Comparison of ENCODE assay signal across 29 mouse cellular contexts in the genomic region with DNA sequence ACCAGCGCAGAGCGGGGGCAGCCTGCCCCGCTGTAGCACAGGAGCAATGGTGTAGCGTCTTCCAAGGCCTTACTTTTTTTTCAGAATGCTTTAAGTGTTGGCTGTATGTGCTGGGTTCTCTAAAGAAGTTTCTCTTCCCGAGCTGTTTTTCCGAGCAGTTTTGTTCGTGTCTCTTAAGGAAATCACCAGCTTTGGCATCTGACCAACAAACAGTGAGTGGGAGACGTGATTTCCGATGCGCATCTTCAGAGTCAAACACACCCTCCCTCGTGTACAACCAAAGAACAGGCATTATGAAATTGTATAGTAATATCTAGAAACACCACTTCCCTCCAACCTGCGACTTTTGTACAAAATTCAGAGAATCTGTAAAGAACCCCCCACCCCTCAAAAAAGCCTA. TPM values are rescaled to one million over a fixed set of nuclear protein-coding genes. Genes with fewer than 3 reads are reported as not detected.
DNase-seq lines count a peak whose midpoint lies in the region; ATAC-seq and TF ChIP-seq lines count a peak whose summit lies in the region.
"Had no signal": no experiment of that assay in that cellular context is flagged by ENCODE, and none has a peak within 500 bp of the region (broad histone marks: within the 10 kb centered on the region; RNA-seq: fewer than 3 reads in every experiment).

No protein-coding gene starts in this region.

- TF ChIP-seq POLR2A in kidney, adult 2 months (IDR thresholded peaks at IDR 0.05; ENCODE audit: low read depth, low read length) = no peak

- DNase-seq in brain, adult 2 months (ENCODE audit: low read depth, low spot score) = peak; percentile 74
- peak; percentile 25 for DNase-seq in forebrain, postnatal 0 days
- no peak for DNase-seq in kidney, adult 2 months
- DNase-seq: adrenal gland, postnatal 36 days; cerebellum, adult 8-10 months; cerebellum, postnatal 25 days; gastrocnemius, postnatal 36 days; heart, adult 2 months; heart, postnatal 4 days; kidney, adult 8-10 months; kidney, postnatal 4 days; lung, postnatal 36 days; thymus, postnatal 4 days had no signal

- H3K36me3 ChIP-seq in hindbrain, embryonic 12.5 days = peaks cover 23% of the 10 kb centered on the region
- H3K36me3 ChIP-seq in hindbrain, embryonic 13.5 days = peaks cover 30% of the 10 kb centered on the region
- H3K36me3 ChIP-seq in midbrain, embryonic 13.5 days = peaks cover 25% of the 10 kb centered on the region
- peaks cover 6% of the 10 kb centered on the region; the same call in 1 of the 2 replicates for H3K36me3 ChIP-seq in midbrain, embryonic 16.5 days (ENCODE audit: control insufficient read depth, insufficient read depth, low read length)
- peaks cover 24% of the 10 kb centered on the region for H3K36me3 ChIP-seq in forebrain, postnatal 0 days (ENCODE audit: insufficient read depth)
- H3K36me3 ChIP-seq in kidney, adult 2 months (ENCODE audit: control insufficient read depth, insufficient read depth, low read length) = no peaks in the 10 kb centered on the region

- 0 out of 2 replicates have a peak, but pooled peaks cover 2% of the 10 kb centered on the region for H3K4me1 ChIP-seq in hindbrain, embryonic 12.5 days
- H3K4me1 ChIP-seq in hindbrain, embryonic 13.5 days (replicated peaks) = no peaks in the 10 kb centered on the region
- H3K4me1 ChIP-seq in midbrain, embryonic 13.5 days (replicated peaks) = no peaks in the 10 kb centered on the region
- no peaks in the 10 kb centered on the region for H3K4me1 ChIP-seq in midbrain, embryonic 16.5 days (ENCODE audit: control insufficient read depth, insufficient read depth, low read length)
- H3K4me1 ChIP-seq in forebrain, postnatal 0 days (ENCODE audit: insufficient read depth) = no peaks in the 10 kb centered on the region
- no peaks in the 10 kb centered on the region for H3K4me1 ChIP-seq in kidney, adult 2 months (ENCODE audit: control insufficient read depth, insufficient read depth, low read length)
- H3K4me1 ChIP-seq: embryonic facial prominence, embryonic 10.5 days; embryonic facial prominence, embryonic 15.5 days; heart, embryonic 12.5 days; intestine, embryonic 15.5 days; liver, embryonic 15.5 days; lung, embryonic 15.5 days; neural tube, embryonic 13.5 days had no signal

- H3K4me2 ChIP-seq in hindbrain, embryonic 12.5 days (replicated peaks) = no peak overlapping the region
- no peak overlapping the region for H3K4me2 ChIP-seq in hindbrain, embryonic 13.5 days
- H3K4me2 ChIP-seq in midbrain, embryonic 13.5 days (replicated peaks) = no peak overlapping the region
- H3K4me2 ChIP-seq in midbrain, embryonic 16.5 days (ENCODE audit: low read length) = no peak overlapping the region
- no peak overlapping the region for H3K4me2 ChIP-seq in forebrain, postnatal 0 days (ENCODE audit: low read depth)
- H3K4me2 ChIP-seq: embryonic facial prominence, embryonic 15.5 days; heart, embryonic 12.5 days; intestine, embryonic 15.5 days; limb, embryonic 12.5 days; liver, embryonic 15.5 days; lung, embryonic 15.5 days; midbrain, embryonic 11.5 days; neural tube, embryonic 13.5 days had no signal

- no peaks in the 10 kb centered on the region for H3K27me3 ChIP-seq in hindbrain, embryonic 12.5 days
- H3K27me3 ChIP-seq in hindbrain, embryonic 13.5 days = no peaks in the 10 kb centered on the region
- H3K27me3 ChIP-seq in midbrain, embryonic 13.5 days = no peaks in the 10 kb centered on the region
- H3K27me3 ChIP-seq in midbrain, embryonic 16.5 days (ENCODE audit: control insufficient read depth, insufficient read depth, low read depth, low read length) = no peaks in the 10 kb centered on the region
- H3K27me3 ChIP-seq in forebrain, postnatal 0 days (ENCODE audit: insufficient read depth, low read length) = no peaks in the 10 kb centered on the region
- no peaks in the 10 kb centered on the region for H3K27me3 ChIP-seq in kidney, adult 2 months (replicated peaks; ENCODE audit: control insufficient read depth, insufficient read depth, low read length)
- H3K27me3 ChIP-seq: embryonic facial prominence, embryonic 15.5 days; heart, embryonic 12.5 days; intestine, embryonic 15.5 days; limb, embryonic 12.5 days; liver, embryonic 15.5 days; lung, embryonic 15.5 days; neural tube, embryonic 13.5 days had no signal

- no peak overlapping the region for H3K4me3 ChIP-seq in hindbrain, embryonic 12.5 days
- no peak overlapping the region for H3K4me3 ChIP-seq in hindbrain, embryonic 13.5 days
- H3K4me3 ChIP-seq in midbrain, embryonic 13.5 days (replicated peaks) = no peak overlapping the region
- H3K4me3 ChIP-seq in midbrain, embryonic 16.5 days (ENCODE audit: low read depth, low read length) = no peak overlapping the region
- no peak overlapping the region for H3K4me3 ChIP-seq in forebrain, postnatal 0 days (ENCODE audit: low read depth, low read length)
- H3K4me3 ChIP-seq in kidney, adult 2 months (ENCODE audit: insufficient read depth, low read depth, low read length) = no peak overlapping the region
- H3K4me3 ChIP-seq: embryonic facial prominence, embryonic 10.5 days; embryonic facial prominence, embryonic 15.5 days; heart, adult 2 months; heart, embryonic 12.5 days; intestine, embryonic 15.5 days; limb, embryonic 12.5 days; liver, embryonic 15.5 days; lung, embryonic 15.5 days; neural tube, embryonic 13.5 days had no signal

- peak overlapping the region; percentile 44; the same call in 1 of the 2 replicates for H3K27ac ChIP-seq in hindbrain, embryonic 12.5 days
- no peak overlapping the region; the same call in 1 of the 2 replicates for H3K27ac ChIP-seq in hindbrain, embryonic 13.5 days
- peak overlapping the region; percentile 51; the same call in 1 of the 2 replicates for H3K27ac ChIP-seq in midbrain, embryonic 13.5 days
- no peak overlapping the region for H3K27ac ChIP-seq in midbrain, embryonic 16.5 days (ENCODE audit: low read length)
- no peak overlapping the region for H3K27ac ChIP-seq in forebrain, postnatal 0 days (ENCODE audit: low read depth, low read length)
- no peak overlapping the region for H3K27ac ChIP-seq in kidney, adult 2 months (ENCODE audit: insufficient read depth, low read depth, low read length)
- H3K27ac ChIP-seq: embryonic facial prominence, embryonic 10.5 days; embryonic facial prominence, embryonic 15.5 days; heart, adult 2 months; hindbrain, postnatal 0 days; intestine, embryonic 15.5 days; kidney, postnatal 0 days; limb, embryonic 12.5 days; liver, embryonic 15.5 days; lung, embryonic 15.5 days; neural tube, embryonic 13.5 days had no signal

- H3K9ac ChIP-seq in hindbrain, embryonic 12.5 days = no peak overlapping the region
- H3K9ac ChIP-seq in hindbrain, embryonic 13.5 days = no peak overlapping the region; the same call in 1 of the 2 replicates
- no peak overlapping the region for H3K9ac ChIP-seq in midbrain, embryonic 13.5 days (replicated peaks)
- no peak overlapping the region for H3K9ac ChIP-seq in midbrain, embryonic 16.5 days (ENCODE audit: low read depth, low read length)
- H3K9ac ChIP-seq in forebrain, postnatal 0 days = no peak overlapping the region
- H3K9ac ChIP-seq: embryonic facial prominence, embryonic 15.5 days; heart, embryonic 12.5 days; intestine, embryonic 15.5 days; limb, embryonic 12.5 days; liver, embryonic 15.5 days; lung, embryonic 15.5 days; neural tube, embryonic 13.5 days had no signal

- WGBS in hindbrain, embryonic 12.5 days = 94% methylated on average over 12 of the region's 12 CpGs
- 91% methylated on average over 12 of the region's 12 CpGs for WGBS in hindbrain, embryonic 13.5 days
- 89% methylated on average over 12 of the region's 12 CpGs for WGBS in midbrain, embryonic 13.5 days
- WGBS in midbrain, embryonic 16.5 days = 83% methylated on average over 12 of the region's 12 CpGs
- 67% methylated on average over 12 of the region's 12 CpGs for WGBS in forebrain, postnatal 0 days
- 82% methylated on average over 12 of the region's 12 CpGs for WGBS in kidney, adult 2 months

- H3K9me3 ChIP-seq in hindbrain, embryonic 12.5 days (replicated peaks) = no peaks in the 10 kb centered on the region
- H3K9me3 ChIP-seq in hindbrain, embryonic 13.5 days = no peaks in the 10 kb centered on the region
- no peaks in the 10 kb centered on the region for H3K9me3 ChIP-seq in midbrain, embryonic 13.5 days
- H3K9me3 ChIP-seq in midbrain, embryonic 16.5 days (replicated peaks; ENCODE audit: control insufficient read depth, low read length, poor library complexity, severe bottlenecking) = no peaks in the 10 kb centered on the region
- no peaks in the 10 kb centered on the region for H3K9me3 ChIP-seq in forebrain, postnatal 0 days (ENCODE audit: low read length)
- H3K9me3 ChIP-seq: embryonic facial prominence, embryonic 10.5 days; embryonic facial prominence, embryonic 15.5 days; intestine, embryonic 15.5 days; limb, embryonic 12.5 days; liver, embryonic 15.5 days; lung, embryonic 15.5 days; neural tube, embryonic 13.5 days had no signal

- ATAC-seq in hindbrain, embryonic 12.5 days (ENCODE audit: low FRiP score) = no peak
- no peak for ATAC-seq in hindbrain, embryonic 13.5 days (ENCODE audit: low FRiP score)
- no peak for ATAC-seq in midbrain, embryonic 13.5 days
- no peak for ATAC-seq in midbrain, embryonic 16.5 days
- ATAC-seq in forebrain, postnatal 0 days = no peak
- ATAC-seq: CD4-positive, CD25-positive, alpha-beta regulatory T cell, adult 4 months; hindbrain, postnatal 0 days; intestine, embryonic 15.5 days had no signal

- no peak for TF ChIP-seq CTCF in forebrain, postnatal 0 days (IDR thresholded peaks at IDR 0.05; ENCODE audit: low read depth)
- no peak for TF ChIP-seq CTCF in kidney, adult 2 months (conservative IDR thresholded peaks at IDR 0.05; ENCODE audit: insufficient read depth, insufficient read length, low read depth, low read length)

RNA-seq across cellular contexts. Expression of gene Cse1l, which starts 8.9 kb away (rescaled TPM):
- polyA plus RNA-seq in hindbrain, embryonic 12.5 days (2016; fragmentation: Nextera tagmentation; extraction: Ambion mirVana) = 133 and 136 TPM in 2 replicates
- polyA plus RNA-seq in hindbrain, embryonic 13.5 days (2015; fragmentation: Nextera tagmentation; extraction: Ambion mirVana) = 96.4 and 98.9 TPM in 2 replicates
- polyA plus RNA-seq in midbrain, embryonic 13.5 days (2015; fragmentation: Nextera tagmentation; extraction: Ambion mirVana) = 113 and 116 TPM in 2 replicates
- 100 and 102 TPM in 2 replicates for polyA plus RNA-seq in midbrain, embryonic 16.5 days (2015; fragmentation: Nextera tagmentation; extraction: Ambion mirVana)
- total RNA-seq in forebrain, postnatal 0 days (2014; rRNA removed) = 75.9 and 79.7 TPM in 2 replicates
- 64.1 and 68.8 TPM in 2 replicates for polyA plus RNA-seq in forebrain, postnatal 0 days (2015; fragmentation: Nextera tagmentation; extraction: Ambion mirVana)
- polyA plus RNA-seq in kidney, adult 2 months (2012; rRNA removed) = 15.8 TPM in 2 replicates

Comparison
In these comparisons a context has a peak if more than half of its experiments do, and no peak if none do; other contexts are left out.
1. H3K27ac ChIP-seq: peak in hindbrain, embryonic 12.5 days (single experiment) and midbrain, embryonic 13.5 days (single experiment); none in hindbrain, embryonic 13.5 days (single experiment), midbrain, embryonic 16.5 days (single experiment), forebrain, postnatal 0 days (single experiment) and kidney, adult 2 months (single experiment).